Mouse (Mus musculus) G1E (cell line): ENCODE measurements at regions not wholly inside any gene's neighbourhood (a gene's known extent, or its start where the extent isn't known, plus 50 kb on each side); places are given as distances from the start of the nearest gene placed in this dataset.

ENCODE experiments used
- CTCF ChIP-seq: IDR thresholded peaks from 2 replicates; pipeline ENCODE4 v1.5.1; 2012; ENCODE audit warnings: low read depth, low read length, inconsistent platforms, mixed read lengths
- GATA1 ChIP-seq: IDR thresholded peaks from 2 replicates; pipeline ENCODE4 v1.6.1; 2012; ENCODE audit warnings: borderline replicate concordance, low read length, inconsistent platforms, mixed read lengths
- POLR2AphosphoS5 ChIP-seq: IDR thresholded peaks from 2 replicates; pipeline ENCODE4 v1.6.1; 2012; ENCODE audit warnings: low read depth, low read length, inconsistent platforms; ENCODE audit not compliant: insufficient replicate concordance
- TAL1 ChIP-seq: conservative IDR thresholded peaks from 2 replicates; pipeline ENCODE4 v1.6.1; 2012; ENCODE audit warnings: low read depth, low read length, inconsistent platforms, mixed read lengths

GRCm38 (mm10) chr2:167843921-167844320 is 87.9 kb upstream of the Ptpn1 start:
- no peak for TF ChIP-seq CTCF
- TF ChIP-seq TAL1, result no peak
- no peak for TF ChIP-seq GATA1
- no peak for TF ChIP-seq POLR2AphosphoS5
